In the genomic region with DNA sequence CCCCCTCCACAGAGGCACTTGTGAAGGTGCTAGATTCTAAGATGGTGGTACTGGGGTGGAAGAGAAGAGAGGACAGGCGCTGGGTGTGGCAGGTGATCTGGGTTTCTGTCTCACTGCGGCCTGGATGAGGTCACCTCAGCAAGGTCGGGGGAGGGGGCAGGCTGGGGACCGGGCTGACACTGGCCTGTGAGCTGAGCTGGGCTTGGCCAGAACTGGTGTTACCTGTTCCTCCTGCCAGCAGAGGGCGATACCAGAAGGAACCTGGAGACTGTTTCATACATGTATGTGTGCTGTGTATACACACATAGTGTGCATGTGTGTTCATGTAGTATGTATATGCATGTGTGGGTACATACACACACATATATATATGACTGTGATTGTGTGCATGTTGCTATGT, we compare ENCODE assay signal across 9 mouse cellular contexts. TPM values are rescaled to one million over a fixed set of nuclear protein-coding genes. Genes with fewer than 3 reads are reported as not detected.
DNase-seq lines count a peak whose midpoint lies in the region; ATAC-seq and TF ChIP-seq lines count a peak whose summit lies in the region.
"Had no signal": no experiment of that assay in that cellular context is flagged by ENCODE, and none has a peak within 500 bp of the region (broad histone marks: within the 10 kb centered on the region; RNA-seq: fewer than 3 reads in every experiment).

No protein-coding gene starts in this region.

- WGBS in cerebellum, adult 2 months = 51% methylated on average over 5 of the region's 5 CpGs
- WGBS in forebrain, postnatal 0 days = 37% methylated on average over 5 of the region's 5 CpGs
- 27% methylated on average over 5 of the region's 5 CpGs for WGBS in liver, embryonic 15.5 days (ENCODE audit: insufficient replicate concordance)

- peak; percentile 42; the same call in 1 of the 2 replicates for TF ChIP-seq CTCF in cerebellum, adult 2 months (IDR thresholded peaks at IDR 0.05; ENCODE audit: borderline replicate concordance, insufficient read depth, low read depth, low read length)
- TF ChIP-seq CTCF in forebrain, postnatal 0 days (IDR thresholded peaks at IDR 0.05; ENCODE audit: low read depth) = peak; percentile 73

- no peak overlapping the region for H3K27ac ChIP-seq in cerebellum, adult 2 months (ENCODE audit: insufficient read depth, low read length)
- H3K27ac ChIP-seq in forebrain, postnatal 0 days (ENCODE audit: low read depth, low read length) = no peak overlapping the region
- no peak overlapping the region for H3K27ac ChIP-seq in liver, embryonic 15.5 days (replicated peaks)
- H3K27ac ChIP-seq: stomach, embryonic 15.5 days had no signal

- H3K36me3 ChIP-seq in forebrain, postnatal 0 days (ENCODE audit: insufficient read depth) = no peaks in the 10 kb centered on the region
- no peaks in the 10 kb centered on the region for H3K36me3 ChIP-seq in liver, embryonic 15.5 days (replicated peaks)
- H3K36me3 ChIP-seq: stomach, embryonic 15.5 days had no signal

- no peak overlapping the region for H3K9ac ChIP-seq in forebrain, postnatal 0 days
- no peak overlapping the region for H3K9ac ChIP-seq in liver, embryonic 15.5 days
- H3K9ac ChIP-seq: stomach, embryonic 15.5 days had no signal

- H3K9me3 ChIP-seq in forebrain, postnatal 0 days (ENCODE audit: low read length) = 0 out of 2 replicates have a peak, but pooled peaks cover 3% of the 10 kb centered on the region
- no peaks in the 10 kb centered on the region for H3K9me3 ChIP-seq in liver, embryonic 15.5 days (replicated peaks)
- H3K9me3 ChIP-seq: stomach, embryonic 15.5 days had no signal

- no peak overlapping the region for H3K4me2 ChIP-seq in forebrain, postnatal 0 days (ENCODE audit: low read depth)
- H3K4me2 ChIP-seq in liver, embryonic 15.5 days = no peak overlapping the region
- H3K4me2 ChIP-seq: stomach, embryonic 15.5 days had no signal

- no peak overlapping the region for H3K4me3 ChIP-seq in cerebellum, adult 2 months (replicated peaks; ENCODE audit: insufficient read depth, low read depth, low read length)
- no peak overlapping the region for H3K4me3 ChIP-seq in forebrain, postnatal 0 days (ENCODE audit: low read depth, low read length)
- no peak overlapping the region for H3K4me3 ChIP-seq in liver, embryonic 15.5 days (replicated peaks)
- H3K4me3 ChIP-seq: stomach, embryonic 15.5 days had no signal

- no peak for TF ChIP-seq POLR2A in cerebellum, adult 2 months (IDR thresholded peaks at IDR 0.05; ENCODE audit: borderline replicate concordance, insufficient read depth, low read length)

- peak; percentile 22 to 29 for DNase-seq in cerebellum, adult 2 months
- peak; percentile 36 for DNase-seq in urinary bladder, postnatal 25 days (ENCODE audit: low spot score)
- no peak for DNase-seq in urinary bladder, postnatal 36 days (ENCODE audit: low spot score in 2 of 2)
- DNase-seq in forebrain, postnatal 0 days = peak; percentile 40
- DNase-seq in retina, postnatal 7 days (ENCODE audit: low read depth, low spot score) = peak; percentile 51
- no peak for DNase-seq in ovary, adult 18-20 months (ENCODE audit: low spot score)

- ATAC-seq in cerebellum, adult (ENCODE audit: insufficient number of reproducible peaks, low FRiP score, low TSS enrichment) = no peak
- ATAC-seq in forebrain, postnatal 0 days = no peak
- ATAC-seq in liver, embryonic 15.5 days (ENCODE audit: insufficient read depth) = 0 out of 2 replicates have a peak, but pooled peaks have one; percentile 27

- H3K4me1 ChIP-seq in cerebellum, adult 2 months (ENCODE audit: control insufficient read depth, insufficient read depth, low read length) = peaks cover 3% of the 10 kb centered on the region; the same call in 1 of the 2 replicates
- 0 out of 2 replicates have a peak, but pooled peaks cover 3% of the 10 kb centered on the region for H3K4me1 ChIP-seq in forebrain, postnatal 0 days (ENCODE audit: insufficient read depth)
- H3K4me1 ChIP-seq in liver, embryonic 15.5 days (replicated peaks) = peaks cover 7% of the 10 kb centered on the region

- H3K27me3 ChIP-seq in cerebellum, adult 2 months (ENCODE audit: control insufficient read depth, insufficient read depth, low read length) = no peaks in the 10 kb centered on the region
- H3K27me3 ChIP-seq in forebrain, postnatal 0 days (ENCODE audit: insufficient read depth, low read length) = no peaks in the 10 kb centered on the region
- H3K27me3 ChIP-seq in liver, embryonic 15.5 days = no peaks in the 10 kb centered on the region
- H3K27me3 ChIP-seq: stomach, embryonic 15.5 days had no signal

RNA-seq across cellular contexts. Expression of gene Sept9, which starts 23.2 kb away (rescaled TPM):
- polyA plus RNA-seq in cerebellum, adult 2 months (2012; rRNA removed) = 9.6 and 13.3 TPM in 2 replicates
- total RNA-seq in forebrain, postnatal 0 days (2014; rRNA removed) = 99.3 and 112 TPM in 2 replicates
- polyA plus RNA-seq in forebrain, postnatal 0 days (2015; fragmentation: Nextera tagmentation; extraction: Ambion mirVana) = 99.7 and 112 TPM in 2 replicates
- 41.0 and 41.9 TPM in 2 replicates for polyA plus RNA-seq in liver, embryonic 15.5 days (2015; fragmentation: Nextera tagmentation; extraction: Ambion mirVana)

Comparison
In these comparisons a context has a peak if more than half of its experiments do, and no peak if none do; other contexts are left out.
1. DNase-seq: peak in cerebellum, adult 2 months (2 of 2), urinary bladder, postnatal 25 days (single experiment), forebrain, postnatal 0 days (single experiment) and retina, postnatal 7 days (single experiment); none in urinary bladder, postnatal 36 days (0 of 2) and ovary, adult 18-20 months (single experiment).